In genomic region chr8:123156070-123156773, GRCm38 (mm10) we compare ENCODE assay signal across 11 mouse cellular contexts. TPM values are rescaled to one million over a fixed set of nuclear protein-coding genes. Genes with fewer than 3 reads are reported as not detected.
DNase-seq lines count a peak whose midpoint lies in the region; ATAC-seq lines count a peak whose summit lies in the region.
"Had no signal": no experiment of that assay in that cellular context is flagged by ENCODE, and none has a peak within 500 bp of the region (broad histone marks: within the 10 kb centered on the region; RNA-seq: fewer than 3 reads in every experiment).

No protein-coding gene starts in this region.

- no peaks in the 10 kb centered on the region for H3K27me3 ChIP-seq in lung, embryonic 16.5 days (ENCODE audit: control insufficient read depth, insufficient read depth, low read depth, low read length)
- H3K27me3 ChIP-seq in embryonic facial prominence, embryonic 14.5 days (replicated peaks; ENCODE audit: control insufficient read depth, insufficient read depth, low read length) = no peaks in the 10 kb centered on the region
- H3K27me3 ChIP-seq in stomach, embryonic 16.5 days (ENCODE audit: control insufficient read depth, insufficient read depth, low read length) = no peaks in the 10 kb centered on the region
- H3K27me3 ChIP-seq: heart, embryonic 15.5 days had no signal

- 66% methylated on average over 9 of the region's 9 CpGs for WGBS in lung, embryonic 16.5 days
- 69% methylated on average over 9 of the region's 9 CpGs for WGBS in embryonic facial prominence, embryonic 14.5 days
- 56% methylated on average over 9 of the region's 9 CpGs for WGBS in stomach, embryonic 16.5 days

- no peak overlapping the region for H3K27ac ChIP-seq in lung, embryonic 16.5 days (ENCODE audit: low read length)
- peak overlapping the region; percentile 54 for H3K27ac ChIP-seq in embryonic facial prominence, embryonic 14.5 days (replicated peaks; ENCODE audit: low read depth, low read length)
- peak overlapping the region; percentile 14; the same call in 1 of the 2 replicates for H3K27ac ChIP-seq in stomach, embryonic 16.5 days (ENCODE audit: low read length)
- H3K27ac ChIP-seq: heart, embryonic 15.5 days had no signal

- H3K4me1 ChIP-seq in lung, embryonic 16.5 days (replicated peaks; ENCODE audit: control insufficient read depth, insufficient read depth, low read length) = peaks cover 17% of the 10 kb centered on the region; the same call in 1 of the 2 replicates
- H3K4me1 ChIP-seq in embryonic facial prominence, embryonic 14.5 days (ENCODE audit: control insufficient read depth, insufficient read depth, low read length) = peaks cover 15% of the 10 kb centered on the region; the same call in 1 of the 2 replicates
- H3K4me1 ChIP-seq in stomach, embryonic 16.5 days (ENCODE audit: control insufficient read depth, insufficient read depth, low read length) = peaks cover 29% of the 10 kb centered on the region

- H3K4me2 ChIP-seq in lung, embryonic 16.5 days (ENCODE audit: low read depth, low read length) = no peak overlapping the region
- no peak overlapping the region for H3K4me2 ChIP-seq in embryonic facial prominence, embryonic 14.5 days (ENCODE audit: low read depth, low read length)
- H3K4me2 ChIP-seq in stomach, embryonic 16.5 days (ENCODE audit: low read depth, low read length) = no peak overlapping the region
- H3K4me2 ChIP-seq: heart, embryonic 15.5 days had no signal

- peak overlapping the region; percentile 23 for H3K9ac ChIP-seq in lung, embryonic 16.5 days (ENCODE audit: low read length)
- H3K9ac ChIP-seq in embryonic facial prominence, embryonic 14.5 days (ENCODE audit: low read depth, low read length) = no peak overlapping the region
- H3K9ac ChIP-seq in stomach, embryonic 16.5 days (ENCODE audit: low read length) = peak overlapping the region; percentile 39; the same call in 1 of the 2 replicates
- H3K9ac ChIP-seq: heart, embryonic 15.5 days had no signal

- H3K4me3 ChIP-seq in lung, embryonic 16.5 days (ENCODE audit: low read length) = no peak overlapping the region
- no peak overlapping the region for H3K4me3 ChIP-seq in embryonic facial prominence, embryonic 14.5 days (ENCODE audit: low read depth, low read length)
- H3K4me3 ChIP-seq in stomach, embryonic 16.5 days (replicated peaks; ENCODE audit: low read length) = no peak overlapping the region
- H3K4me3 ChIP-seq: heart, embryonic 15.5 days; myocyte had no signal

- no peaks in the 10 kb centered on the region for H3K9me3 ChIP-seq in lung, embryonic 16.5 days (ENCODE audit: control insufficient read depth, low read length)
- H3K9me3 ChIP-seq in embryonic facial prominence, embryonic 14.5 days (ENCODE audit: control insufficient read depth, low read length) = no peaks in the 10 kb centered on the region
- no peaks in the 10 kb centered on the region for H3K9me3 ChIP-seq in stomach, embryonic 16.5 days (replicated peaks; ENCODE audit: control insufficient read depth, low read length)
- H3K9me3 ChIP-seq: heart, embryonic 15.5 days had no signal

- ATAC-seq in lung, embryonic 16.5 days (ENCODE audit: low read depth) = peak; percentile 17; the same call in 1 of the 2 replicates
- peak; percentile 41; the same call in 1 of the 2 replicates for ATAC-seq in embryonic facial prominence, embryonic 14.5 days (ENCODE audit: low read depth)
- ATAC-seq in stomach, embryonic 16.5 days (ENCODE audit: insufficient read depth, low FRiP score) = peak; percentile 27; the same call in 1 of the 2 replicates

- no peak for DNase-seq in lung, postnatal 25 days (ENCODE audit: low spot score)
- peak; percentile 52 for DNase-seq in embryonic facial prominence, embryonic 14.5 days (ENCODE audit: low spot score)
- DNase-seq in liver = peak; percentile 85
- no peak for DNase-seq in layer of hippocampus, adult 9-11 months
- no peak for DNase-seq in thymus, adult 18-20 months
- DNase-seq: kidney, postnatal 10 days; thymus, adult 2 months had no signal

- no peaks in the 10 kb centered on the region for H3K36me3 ChIP-seq in lung, embryonic 16.5 days (ENCODE audit: control insufficient read depth, insufficient read depth, low read length)
- H3K36me3 ChIP-seq in embryonic facial prominence, embryonic 14.5 days (ENCODE audit: control insufficient read depth, insufficient read depth, low read length) = no peaks in the 10 kb centered on the region
- H3K36me3 ChIP-seq in stomach, embryonic 16.5 days (ENCODE audit: control insufficient read depth, insufficient read depth, low read length) = no peaks in the 10 kb centered on the region
- H3K36me3 ChIP-seq: heart, embryonic 15.5 days had no signal

RNA-seq across cellular contexts. Expression of gene Sult5a1, which starts 1.9 kb away (rescaled TPM):
- polyA plus RNA-seq in lung, embryonic 16.5 days (2015; fragmentation: Nextera tagmentation; extraction: Ambion mirVana) = 21.2 and 24.7 TPM in 2 replicates
- polyA plus RNA-seq in embryonic facial prominence, embryonic 14.5 days (2014; fragmentation: Nextera tagmentation; extraction: Ambion mirVana) = 27.9 and 33.5 TPM in 2 replicates
- 17.6 and 18.4 TPM in 2 replicates for polyA plus RNA-seq in stomach, embryonic 16.5 days (2015; fragmentation: Nextera tagmentation; extraction: Ambion mirVana)

RNA-seq across cellular contexts. Expression of gene Dpep1, which starts 29.8 kb away (rescaled TPM):
- 15.4 and 20.9 TPM in 2 replicates for polyA plus RNA-seq in lung, embryonic 16.5 days (2015; fragmentation: Nextera tagmentation; extraction: Ambion mirVana)
- 7.0 and 9.2 TPM in 2 replicates for polyA plus RNA-seq in embryonic facial prominence, embryonic 14.5 days (2014; fragmentation: Nextera tagmentation; extraction: Ambion mirVana)
- polyA plus RNA-seq in stomach, embryonic 16.5 days (2015; fragmentation: Nextera tagmentation; extraction: Ambion mirVana) = 6.1 and 7.0 TPM in 2 replicates

RNA-seq across cellular contexts. Expression of gene Cpne7, which starts 39.0 kb away (rescaled TPM):
- 0.73 and 0.83 TPM in 2 replicates for polyA plus RNA-seq in lung, embryonic 16.5 days (2015; fragmentation: Nextera tagmentation; extraction: Ambion mirVana)
- 1.4 and 2.0 TPM in 2 replicates for polyA plus RNA-seq in embryonic facial prominence, embryonic 14.5 days (2014; fragmentation: Nextera tagmentation; extraction: Ambion mirVana)
- 2.2 and 3.4 TPM in 2 replicates for polyA plus RNA-seq in stomach, embryonic 16.5 days (2015; fragmentation: Nextera tagmentation; extraction: Ambion mirVana)

RNA-seq across cellular contexts. Expression of gene Rpl13, which starts 54.1 kb away (rescaled TPM):
- polyA plus RNA-seq in lung, embryonic 16.5 days (2015; fragmentation: Nextera tagmentation; extraction: Ambion mirVana) = 1,316 and 1,484 TPM in 2 replicates
- 1,761 and 1,789 TPM in 2 replicates for polyA plus RNA-seq in embryonic facial prominence, embryonic 14.5 days (2014; fragmentation: Nextera tagmentation; extraction: Ambion mirVana)
- 1,046 and 1,463 TPM in 2 replicates for polyA plus RNA-seq in stomach, embryonic 16.5 days (2015; fragmentation: Nextera tagmentation; extraction: Ambion mirVana)

RNA-seq across cellular contexts. Expression of gene Chmp1a, which starts 56.3 kb away (rescaled TPM):
- 138 and 147 TPM in 2 replicates for polyA plus RNA-seq in lung, embryonic 16.5 days (2015; fragmentation: Nextera tagmentation; extraction: Ambion mirVana)
- polyA plus RNA-seq in embryonic facial prominence, embryonic 14.5 days (2014; fragmentation: Nextera tagmentation; extraction: Ambion mirVana) = 113 and 133 TPM in 2 replicates
- 146 and 165 TPM in 2 replicates for polyA plus RNA-seq in stomach, embryonic 16.5 days (2015; fragmentation: Nextera tagmentation; extraction: Ambion mirVana)

Comparison
In these comparisons a context has a peak if more than half of its experiments do, and no peak if none do; other contexts are left out.
1. DNase-seq: peak in embryonic facial prominence, embryonic 14.5 days (single experiment) and liver (single experiment); none in lung, postnatal 25 days (single experiment), layer of hippocampus, adult 9-11 months (single experiment) and thymus, adult 18-20 months (0 of 2).
2. Peak in every context shown above with its lines, with median percentiles within 50 percentile points of each other: ATAC-seq.